Mouse (Mus musculus) MEL (cell line): Measurements from ENCODE around the gene Gdpd3.

Experiments
- CHD1 ChIP-seq: IDR thresholded peaks from 2 replicates; pipeline ENCODE4 v1.6.1; 2012; ENCODE audit warnings: low read depth, mild to moderate bottlenecking, inconsistent platforms, low read length, improper control_type of control experiment
- CHD2 ChIP-seq: IDR thresholded peaks from 2 replicates; pipeline ENCODE4 v1.6.1; 2011; ENCODE audit warnings: low read length, improper control_type of control experiment
- CTCF ChIP-seq, 3 experiments: IDR thresholded peaks in 2 of 3; conservative IDR thresholded peaks in 1 of 3; 2 replicates each; pipeline ENCODE4 v1.5.1; 2011 to 2012; ENCODE audit warnings: low read length in 3 of 3, low read depth in 2 of 3, mild to moderate bottlenecking in 2 of 3, improper control_type of control experiment in 1 of 3, inconsistent platforms in 1 of 3, mixed read lengths in 1 of 3, moderate library complexity in 1 of 3; ENCODE audit not compliant: control insufficient read depth in 1 of 3, insufficient read depth in 1 of 3, poor library complexity in 1 of 3, severe bottlenecking in 1 of 3
- ETS1 ChIP-seq: IDR thresholded peaks from 2 replicates; pipeline ENCODE4 v1.6.1; 2012; ENCODE audit warnings: low read depth, mild to moderate bottlenecking, inconsistent platforms, low read length, improper control_type of control experiment, moderate library complexity
- POLR2AphosphoS2 ChIP-seq: IDR thresholded peaks from 2 replicates; pipeline ENCODE4 v1.6.1; 2011; ENCODE audit warnings: low read length, improper control_type of control experiment
- RAD21 ChIP-seq: IDR thresholded peaks from 2 replicates; pipeline ENCODE4 v1.6.1; 2011; ENCODE audit warnings: mild to moderate bottlenecking, low read depth, low read length, improper control_type of control experiment
- TCF12 ChIP-seq: IDR thresholded peaks from 2 replicates; pipeline ENCODE4 v1.6.1; 2014; ENCODE audit warnings: low read depth, mild to moderate bottlenecking, inconsistent platforms, low read length, improper control_type of control experiment, moderate library complexity

- no peak for TF ChIP-seq POLR2AphosphoS2
- peak in 2 of 3 experiments; percentile 30 to 73; a peak in 4 of 6 replicates for TF ChIP-seq CTCF (IDR thresholded peaks at IDR 0.05 in 2 of 3, conservative IDR thresholded peaks at IDR 0.05 in 1 of 3; ENCODE audit: control insufficient read depth in 1 of 3, insufficient read depth in 1 of 3, low read depth in 2 of 3, low read length in 3 of 3, poor library complexity in 1 of 3, severe bottlenecking in 1 of 3)
- no peak for TF ChIP-seq ETS1
- TF ChIP-seq CHD1: no peak
- TF ChIP-seq CHD2: no peak
- peak; percentile 23 for TF ChIP-seq RAD21
- no peak for TF ChIP-seq TCF12
Observed at GRCm38 (mm10) chr7:126818818-126819217, 52.7 kb downstream of the Gdpd3 start.
